Mouse (Mus musculus) CH12.LX (cell line): ENCODE data around the gene Krt8.
"Not testable (repeated sequence)": the region's sequence is repeated elsewhere in the genome, so short reads cannot be mapped to it uniquely, and the experiment has no call there.

ENCODE experiments used
- EP300 ChIP-seq: IDR thresholded peaks from 2 replicates; pipeline ENCODE4 v1.6.1; 2011; ENCODE audit warnings: low read length, improper control_type of control experiment
- GABPA ChIP-seq: IDR thresholded peaks from 2 replicates; pipeline ENCODE4 v1.6.1; 2012; ENCODE audit warnings: low read depth, low read length, improper control_type of control experiment, inconsistent platforms; ENCODE audit not compliant: insufficient replicate concordance
- POLR2A ChIP-seq: IDR thresholded peaks from 2 replicates; pipeline ENCODE4 v1.6.1; 2011; ENCODE audit warnings: low read depth, mild to moderate bottlenecking, improper control_type of control experiment, low read length

DNA sequence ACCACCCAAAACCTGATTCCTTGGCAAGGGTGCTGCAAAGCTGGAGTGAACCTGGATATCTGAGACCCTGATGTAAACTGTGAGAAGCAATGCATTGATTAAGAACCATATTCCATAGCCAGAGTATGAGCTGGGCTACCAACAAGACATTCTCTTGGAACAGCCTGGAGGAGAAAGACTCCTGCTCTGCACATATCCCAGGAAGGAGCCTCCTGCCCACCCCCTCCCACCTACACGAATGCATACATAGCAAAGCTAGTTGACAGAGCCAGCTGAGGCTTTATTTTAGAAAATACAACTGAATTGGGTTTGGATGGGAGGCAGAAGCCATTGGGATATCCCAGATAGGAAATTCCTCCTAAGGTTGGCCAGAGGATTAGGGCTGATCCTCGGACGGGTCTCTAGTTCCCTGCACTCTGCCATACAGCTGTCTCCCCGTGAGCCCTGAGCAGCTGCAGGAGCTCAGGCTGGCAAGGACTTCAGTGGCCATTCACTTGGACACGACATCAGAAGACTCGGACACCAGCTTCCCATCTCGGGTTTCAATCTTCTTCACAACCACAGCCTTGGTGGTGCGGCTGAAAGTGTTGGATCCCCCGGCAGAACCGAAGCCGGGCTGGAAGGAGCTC, 7.7 kb downstream of the Krt8 start:
- TF ChIP-seq POLR2A, EP300, GABPA: not testable (repeated sequence)
